9 mouse cellular contexts compared by ENCODE assay signal in the genomic region with DNA sequence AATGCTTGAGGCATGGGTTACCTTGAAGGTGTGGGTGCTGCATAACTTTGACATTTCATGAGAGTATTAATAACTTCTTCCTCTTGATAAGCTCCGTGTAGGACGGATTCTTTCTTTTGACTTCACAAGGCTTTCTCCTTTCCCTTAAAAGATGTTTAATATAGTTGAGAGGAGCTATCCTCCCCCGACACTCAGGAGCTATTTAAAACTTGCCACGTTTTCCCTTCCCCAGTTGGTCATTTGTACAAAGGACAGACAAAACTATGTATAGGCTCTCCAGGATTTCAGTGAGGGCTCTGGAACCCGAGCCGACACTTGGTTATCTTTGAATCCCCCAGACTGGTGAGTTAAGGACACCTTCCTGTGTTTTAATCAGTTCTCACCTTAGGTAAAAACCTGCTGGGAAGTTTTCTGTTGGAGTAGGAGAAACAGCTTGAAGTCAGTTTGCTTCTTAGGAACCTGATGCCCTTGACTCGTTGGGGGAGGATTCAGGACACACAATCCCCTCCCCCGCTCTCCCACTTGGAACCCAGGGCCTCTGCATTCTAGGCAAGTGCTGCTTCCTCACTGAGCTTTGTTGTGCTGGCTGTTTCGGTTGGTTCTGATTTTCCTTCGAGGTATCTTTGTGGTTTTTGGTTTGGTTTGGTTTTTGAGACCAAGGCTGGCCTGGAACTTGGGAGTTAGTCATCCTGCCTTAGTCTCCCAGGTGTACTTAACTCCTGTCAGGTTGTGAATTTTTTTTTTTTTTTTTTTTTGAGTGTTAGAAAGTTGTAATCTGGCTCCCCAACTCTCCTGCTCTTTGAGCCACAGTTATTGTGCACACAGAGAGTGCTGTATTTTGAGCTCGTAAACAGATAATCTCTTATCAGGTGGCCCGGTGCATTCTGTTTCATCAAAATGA. TPM values are rescaled to one million over a fixed set of nuclear protein-coding genes. Genes with fewer than 3 reads are reported as not detected.
DNase-seq lines count a peak whose midpoint lies in the region; ATAC-seq and TF ChIP-seq lines count a peak whose summit lies in the region.
"Had no signal": no experiment of that assay in that cellular context is flagged by ENCODE, and none has a peak within 500 bp of the region (broad histone marks: within the 10 kb centered on the region; RNA-seq: fewer than 3 reads in every experiment).

No protein-coding gene starts in this region.

- peak; percentile 82 for DNase-seq in heart, embryonic 10.5 days (ENCODE audit: low spot score)
- DNase-seq in heart, adult 11 months = no peak
- DNase-seq in G1E (ENCODE audit: low spot score) = no peak
- no peak for DNase-seq in B cell, adult 2 months
- no peak for DNase-seq in urinary bladder, postnatal 14 days (ENCODE audit: low spot score)

- peak overlapping the region; percentile 8; the same call in 1 of the 2 replicates for H3K4me2 ChIP-seq in embryonic facial prominence, embryonic 15.5 days (replicated peaks)
- H3K4me2 ChIP-seq in intestine, embryonic 15.5 days (replicated peaks) = peak overlapping the region; percentile 42
- H3K4me2 ChIP-seq in neural tube, embryonic 15.5 days = peak overlapping the region; percentile 78

- no peaks in the 10 kb centered on the region for H3K9me3 ChIP-seq in heart, embryonic 10.5 days
- no peaks in the 10 kb centered on the region for H3K9me3 ChIP-seq in G1E (replicated peaks)
- H3K9me3 ChIP-seq in embryonic facial prominence, embryonic 15.5 days (replicated peaks) = no peaks in the 10 kb centered on the region
- H3K9me3 ChIP-seq in intestine, embryonic 15.5 days = no peaks in the 10 kb centered on the region
- no peaks in the 10 kb centered on the region for H3K9me3 ChIP-seq in neural tube, embryonic 15.5 days (replicated peaks)

- peaks cover 35% of the 10 kb centered on the region for H3K4me1 ChIP-seq in heart, embryonic 10.5 days
- peaks cover 36% of the 10 kb centered on the region for H3K4me1 ChIP-seq in G1E (ENCODE audit: insufficient read depth, low read depth, low read length)
- H3K4me1 ChIP-seq in embryonic facial prominence, embryonic 15.5 days = peaks cover 17% of the 10 kb centered on the region
- H3K4me1 ChIP-seq in intestine, embryonic 15.5 days (replicated peaks) = peaks cover 9% of the 10 kb centered on the region; the same call in 1 of the 2 replicates
- H3K4me1 ChIP-seq in neural tube, embryonic 15.5 days = peaks cover 41% of the 10 kb centered on the region

- ATAC-seq in G1E (ENCODE audit: extremely low read depth, insufficient number of reproducible peaks, low FRiP score, poor library complexity, severe bottlenecking) = no peak
- ATAC-seq in embryonic facial prominence, embryonic 15.5 days (ENCODE audit: insufficient number of reproducible peaks, low FRiP score, low TSS enrichment, low read depth) = no peak
- ATAC-seq in intestine, embryonic 15.5 days = no peak
- ATAC-seq in neural tube, embryonic 15.5 days (ENCODE audit: low FRiP score) = no peak

- peak overlapping the region; percentile 92 for H3K4me3 ChIP-seq in heart, embryonic 10.5 days
- H3K4me3 ChIP-seq in G1E (ENCODE audit: low read depth, low read length) = peak overlapping the region; percentile 39; the same call in 1 of the 2 replicates
- H3K4me3 ChIP-seq in embryonic facial prominence, embryonic 15.5 days (replicated peaks) = no peak overlapping the region
- H3K4me3 ChIP-seq in intestine, embryonic 15.5 days (replicated peaks) = no peak overlapping the region
- H3K4me3 ChIP-seq in neural tube, embryonic 15.5 days (replicated peaks) = peak overlapping the region; percentile 12; the same call in 1 of the 2 replicates

- peaks cover 19% of the 10 kb centered on the region; the same call in 1 of the 2 replicates for H3K36me3 ChIP-seq in heart, embryonic 10.5 days
- peaks cover 42% of the 10 kb centered on the region for H3K36me3 ChIP-seq in G1E (replicated peaks)
- H3K36me3 ChIP-seq in embryonic facial prominence, embryonic 15.5 days = peaks cover 6% of the 10 kb centered on the region; the same call in 1 of the 2 replicates
- no peaks in the 10 kb centered on the region for H3K36me3 ChIP-seq in intestine, embryonic 15.5 days
- H3K36me3 ChIP-seq in neural tube, embryonic 15.5 days = no peaks in the 10 kb centered on the region

- no peak overlapping the region for H3K9ac ChIP-seq in embryonic facial prominence, embryonic 15.5 days
- H3K9ac ChIP-seq in intestine, embryonic 15.5 days = no peak overlapping the region
- peak overlapping the region; percentile 28; the same call in 1 of the 2 replicates for H3K9ac ChIP-seq in neural tube, embryonic 15.5 days (replicated peaks)

- 9% methylated on average over 12 of the region's 12 CpGs for WGBS in heart, embryonic 10.5 days
- 31% methylated on average over 12 of the region's 12 CpGs for WGBS in embryonic facial prominence, embryonic 15.5 days
- 33% methylated on average over 12 of the region's 12 CpGs for WGBS in intestine, embryonic 15.5 days
- whole genome bisulfite sequencing in neural tube, embryonic 15.5 days = 33% methylated on average over 12 of the region's 12 CpGs

- no peak for TF ChIP-seq CTCF in G1E (IDR thresholded peaks at IDR 0.05; ENCODE audit: low read depth, low read length)

- H3K27me3 ChIP-seq in heart, embryonic 10.5 days (ENCODE audit: insufficient read depth, poor library complexity, severe bottlenecking) = no peaks in the 10 kb centered on the region
- H3K27me3 ChIP-seq in G1E (ENCODE audit: insufficient read depth, low read length) = no peaks in the 10 kb centered on the region
- H3K27me3 ChIP-seq in embryonic facial prominence, embryonic 15.5 days = no peaks in the 10 kb centered on the region
- H3K27me3 ChIP-seq in intestine, embryonic 15.5 days (replicated peaks) = no peaks in the 10 kb centered on the region
- H3K27me3 ChIP-seq in neural tube, embryonic 15.5 days (replicated peaks) = no peaks in the 10 kb centered on the region

- peak overlapping the region; percentile 96 for H3K27ac ChIP-seq in heart, embryonic 10.5 days
- H3K27ac ChIP-seq in embryonic facial prominence, embryonic 15.5 days (replicated peaks) = no peak overlapping the region
- no peak overlapping the region for H3K27ac ChIP-seq in intestine, embryonic 15.5 days
- no peak overlapping the region for H3K27ac ChIP-seq in neural tube, embryonic 15.5 days (replicated peaks)

RNA-seq across cellular contexts. Expression of a gene that starts 2.3 kb away (rescaled TPM):
- 86.2 and 146 TPM in 2 replicates for polyA plus RNA-seq in heart, embryonic 10.5 days (2016; fragmentation: Nextera tagmentation; extraction: Ambion mirVana)
- total RNA-seq in G1E (2014; fragmentation: Nextera tagmentation) = 28.7 and 33.3 TPM in 2 replicates
- 12.2 and 12.3 TPM in 2 replicates for total RNA-seq in G1E (2017)
- 10.1 and 10.7 TPM in 2 replicates for polyA plus RNA-seq in G1E (2012)
- polyA plus RNA-seq in embryonic facial prominence, embryonic 15.5 days (2015; fragmentation: Nextera tagmentation; extraction: Ambion mirVana) = 29.7 and 33.0 TPM in 2 replicates
- 19.0 and 19.2 TPM in 2 replicates for polyA plus RNA-seq in intestine, embryonic 15.5 days (2015; fragmentation: Nextera tagmentation; extraction: Ambion mirVana)
- 26.2 and 30.7 TPM in 2 replicates for polyA plus RNA-seq in neural tube, embryonic 15.5 days (2015; fragmentation: Nextera tagmentation; extraction: Ambion mirVana)

RNA-seq across cellular contexts. Expression of a gene that starts 22.7 kb away (rescaled TPM):
- not detected in 2 replicates for polyA plus RNA-seq in heart, embryonic 10.5 days (2016; fragmentation: Nextera tagmentation; extraction: Ambion mirVana)
- total RNA-seq in G1E (2014; fragmentation: Nextera tagmentation) (not detected in 2 replicates), G1E (2017) (0.06 TPM in 1 of 2 replicates, not detected in the other)
- not detected in 2 replicates for polyA plus RNA-seq in G1E (2012)
- 0.11 and 0.25 TPM in 2 replicates for polyA plus RNA-seq in embryonic facial prominence, embryonic 15.5 days (2015; fragmentation: Nextera tagmentation; extraction: Ambion mirVana)
- polyA plus RNA-seq in intestine, embryonic 15.5 days (2015; fragmentation: Nextera tagmentation; extraction: Ambion mirVana) = 1.9 and 2.0 TPM in 2 replicates
- 1.6 and 1.8 TPM in 2 replicates for polyA plus RNA-seq in neural tube, embryonic 15.5 days (2015; fragmentation: Nextera tagmentation; extraction: Ambion mirVana)
- total RNA-seq: left cerebral cortex, postnatal 25 days had no signal

Comparison
In these comparisons a context has a peak if more than half of its experiments do, and no peak if none do; other contexts are left out.
1. H3K4me3 ChIP-seq: peak in heart, embryonic 10.5 days (single experiment), G1E (single experiment) and neural tube, embryonic 15.5 days (single experiment); none in embryonic facial prominence, embryonic 15.5 days (single experiment) and intestine, embryonic 15.5 days (single experiment).
2. H3K4me2 ChIP-seq: peak in every context shown above with its lines; median percentile 78 in neural tube, embryonic 15.5 days; 42 in intestine, embryonic 15.5 days; 8 in embryonic facial prominence, embryonic 15.5 days.